Mouse (Mus musculus) adrenal gland, adult 2 months (tissue): ENCODE results near the gene Csrp1. TPM values are rescaled to one million over a fixed set of nuclear protein-coding genes. Genes with fewer than 3 reads are reported as not detected.
A peak's percentile ranks its signal among the peaks of the same experiment; 100 is the strongest.

ENCODE experiments used
- DNase-seq: peaks from one replicate; pipeline ENCODE4 v3.0.0; 2021
- polyA plus RNA-seq: library from polyadenylated mRNA; depleted of rRNA; stranded (reverse); fragments of >200 nt; gene quantifications from 2 replicates; pipeline ENCODE4 v1.2.3, GENCODE M21; 2012
- total RNA-seq, 2 experiments: library from RNA; stranded (reverse); gene quantifications; 2 replicates each; pipeline ENCODE4 v1.2.3; 2021

Gene Csrp1
- total and polyA plus RNA-seq, 3 experiments: 65.7 to 133 (median 68.0) TPM

DNA sequence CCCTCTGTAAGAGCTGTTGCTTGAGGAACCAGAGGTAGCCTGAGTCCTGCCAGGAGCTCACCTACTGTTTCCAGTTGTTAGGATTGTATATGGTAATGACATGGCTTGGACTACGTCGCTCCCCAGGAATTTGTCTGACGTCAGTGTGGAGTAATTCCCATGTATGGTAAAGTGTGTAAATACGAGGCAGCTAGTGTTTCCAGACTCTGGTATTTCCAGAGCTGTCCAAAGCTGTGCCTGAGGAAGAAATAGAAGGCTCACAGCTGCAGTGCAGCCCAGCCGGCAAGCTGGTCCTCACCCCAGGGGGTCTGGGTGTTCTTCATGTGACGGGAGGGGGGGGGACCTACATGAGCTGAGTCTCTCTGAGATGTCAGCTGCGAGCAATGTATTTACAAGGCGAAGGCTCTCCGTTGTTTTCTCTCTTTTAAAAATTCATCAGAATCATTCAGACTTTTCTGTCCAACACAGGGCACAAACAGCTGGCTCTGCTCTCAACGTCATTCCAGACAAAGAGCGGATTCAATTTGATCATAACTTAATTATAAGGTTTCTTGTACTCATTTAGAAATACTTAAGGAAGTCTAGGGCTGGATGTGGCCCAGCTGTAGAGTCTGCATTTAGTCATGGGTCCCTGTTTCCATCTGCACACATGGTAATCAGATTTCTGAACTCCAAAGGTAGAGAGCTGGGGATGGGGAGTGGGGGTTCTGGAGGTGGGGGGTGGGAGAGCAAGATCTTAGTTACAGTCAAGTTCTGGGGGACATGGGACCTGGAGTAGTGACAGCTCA, 12.2 kb downstream of the Csrp1 start:
- DNase-seq: no peak

DNA sequence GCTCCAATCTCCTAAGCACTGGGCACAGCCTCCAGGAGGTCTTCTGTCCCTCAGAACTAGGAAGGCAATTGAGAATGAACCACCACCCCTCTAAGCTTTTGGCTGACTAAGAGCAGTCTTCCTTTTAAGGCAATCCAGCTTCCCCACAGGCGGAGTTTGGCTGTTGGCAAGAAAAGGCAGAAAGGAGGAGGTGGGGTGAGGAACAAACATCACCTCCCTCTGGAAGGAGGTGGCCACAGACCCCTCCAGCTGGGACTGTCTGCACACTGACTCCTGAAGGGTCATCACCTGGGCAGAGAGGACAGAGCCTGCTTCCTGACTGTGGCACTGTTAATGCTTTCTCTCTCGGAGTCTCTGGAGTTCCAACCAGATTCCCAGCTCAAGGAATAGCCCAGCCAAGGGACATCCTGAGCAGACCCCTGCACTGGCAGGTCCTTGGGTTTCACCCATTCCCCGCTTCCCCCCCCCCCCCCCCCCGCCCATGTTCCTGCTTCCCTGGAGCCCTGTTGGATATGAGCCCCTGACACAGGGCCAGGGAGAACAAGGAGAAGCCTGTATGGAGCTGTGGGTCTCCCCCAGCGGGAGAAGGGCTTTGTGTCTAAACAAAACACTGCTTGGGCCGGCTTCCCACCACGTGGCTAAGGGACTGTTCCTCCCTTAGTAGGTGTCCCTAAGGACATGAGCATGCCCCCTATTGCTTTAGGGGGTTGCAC, 14.5 kb downstream of the Csrp1 start:
- DNase-seq: no peak

DNA sequence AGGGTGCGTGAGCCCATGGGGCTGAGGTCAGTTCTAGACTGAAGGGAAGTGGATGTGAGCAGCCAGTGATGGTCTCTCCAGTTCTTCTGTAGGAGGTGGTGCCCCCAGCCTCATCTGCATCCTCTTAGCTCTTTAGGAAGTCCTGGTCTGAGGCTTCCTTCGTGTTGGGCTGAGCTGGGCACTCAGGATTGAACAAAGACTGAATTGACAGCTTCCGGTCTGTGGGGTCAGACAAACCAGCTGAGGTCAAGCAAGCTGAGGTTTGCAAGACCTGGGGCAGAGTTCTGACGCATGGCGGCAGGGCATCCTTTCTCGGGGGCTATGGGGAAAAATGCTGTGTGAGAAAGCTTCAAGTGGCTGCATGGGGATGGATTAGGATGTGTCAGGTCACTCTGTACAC, 15.6 kb downstream of the Csrp1 start:
- no peak for DNase-seq

DNA sequence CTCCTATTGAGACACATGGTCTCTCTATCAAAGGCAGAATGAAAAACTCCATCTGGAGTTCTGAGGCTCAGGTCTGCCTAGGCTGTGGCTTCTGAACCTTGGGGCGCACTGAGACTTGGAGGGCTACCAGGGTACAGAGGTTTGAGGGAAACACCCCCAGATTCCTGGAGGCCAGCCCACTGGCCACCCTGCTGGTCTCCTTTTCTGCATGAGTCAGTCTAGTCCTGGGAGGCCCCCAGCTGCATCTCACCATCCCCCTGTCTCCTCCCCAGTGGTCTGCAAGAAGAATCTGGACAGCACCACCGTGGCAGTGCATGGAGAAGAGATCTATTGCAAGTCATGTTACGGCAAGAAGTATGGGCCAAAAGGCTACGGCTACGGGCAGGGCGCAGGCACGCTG, 25.1 kb downstream of the Csrp1 start:
- no peak for DNase-seq

DNA sequence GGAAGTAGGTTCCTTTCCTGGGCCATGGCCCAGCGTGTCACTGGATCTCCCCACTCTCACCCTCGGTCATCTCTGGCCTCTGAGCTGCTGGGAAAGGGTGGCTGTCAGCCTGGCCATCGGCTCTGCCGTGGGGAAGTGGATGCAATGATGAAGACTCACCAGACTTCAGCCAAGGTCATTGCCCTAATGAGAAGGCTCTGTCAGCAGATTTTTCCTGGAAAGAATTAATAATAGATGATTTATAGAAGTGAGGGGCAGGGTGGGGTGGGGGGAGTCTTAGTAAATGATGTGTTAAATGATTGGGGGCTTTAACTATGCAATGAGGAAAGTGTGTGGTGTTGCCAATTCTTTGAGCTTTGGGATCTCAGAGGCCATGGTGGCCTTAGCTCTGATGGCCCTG, 26.4 kb downstream of the Csrp1 start:
- DNase-seq: no peak

DNA sequence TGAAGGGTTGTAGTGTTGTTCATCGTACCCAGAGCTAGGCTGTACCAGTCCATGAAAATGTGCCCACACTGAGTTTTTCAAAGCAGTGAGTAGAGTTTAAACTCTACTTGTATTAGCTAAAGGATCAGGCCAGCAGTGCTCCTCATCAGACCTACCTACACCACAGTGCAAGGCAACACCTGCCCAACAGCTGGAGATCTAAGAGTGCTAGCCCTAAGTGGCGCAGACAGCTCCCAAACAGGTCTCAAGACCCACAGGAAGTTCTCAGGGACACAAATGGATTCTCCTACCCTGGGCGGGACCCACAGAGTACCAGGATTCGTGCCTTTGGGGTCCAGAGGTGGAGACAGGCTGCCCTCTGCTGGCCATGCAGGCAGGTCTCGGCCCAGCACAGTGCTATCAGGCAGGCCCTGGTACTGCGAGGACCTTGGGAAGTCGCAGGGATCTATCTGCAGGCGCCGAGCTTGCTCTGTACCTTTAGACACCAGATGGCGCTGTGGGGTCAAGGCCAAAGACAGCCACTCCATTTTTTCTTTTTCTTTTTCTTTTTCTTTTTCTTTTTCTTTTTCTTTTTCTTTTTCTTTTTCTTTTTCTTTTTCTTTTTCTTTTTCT, 33.0 kb downstream of the Csrp1 start:
- peak; percentile 92 for DNase-seq

DNA sequence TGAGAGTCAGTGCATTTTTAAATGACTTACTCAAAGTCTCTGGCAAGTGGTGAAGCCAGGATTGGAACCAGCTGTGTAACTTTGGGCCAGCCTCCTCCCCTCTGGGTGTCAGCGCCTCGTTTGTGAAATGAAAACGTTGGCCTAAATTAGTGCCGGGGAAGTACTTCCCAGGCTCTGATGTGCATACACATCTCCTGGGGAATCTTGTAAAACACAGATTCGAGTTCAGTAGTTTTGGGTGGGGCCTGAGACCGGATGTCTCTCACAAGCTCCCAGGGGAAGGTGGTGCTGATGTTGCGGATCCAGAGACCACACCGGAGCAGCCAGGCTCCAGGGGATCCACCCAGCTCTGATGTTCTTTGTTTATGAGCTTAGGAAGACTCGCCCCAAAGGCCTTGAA, 35.4 kb downstream of the Csrp1 start:
- DNase-seq: no peak

DNA sequence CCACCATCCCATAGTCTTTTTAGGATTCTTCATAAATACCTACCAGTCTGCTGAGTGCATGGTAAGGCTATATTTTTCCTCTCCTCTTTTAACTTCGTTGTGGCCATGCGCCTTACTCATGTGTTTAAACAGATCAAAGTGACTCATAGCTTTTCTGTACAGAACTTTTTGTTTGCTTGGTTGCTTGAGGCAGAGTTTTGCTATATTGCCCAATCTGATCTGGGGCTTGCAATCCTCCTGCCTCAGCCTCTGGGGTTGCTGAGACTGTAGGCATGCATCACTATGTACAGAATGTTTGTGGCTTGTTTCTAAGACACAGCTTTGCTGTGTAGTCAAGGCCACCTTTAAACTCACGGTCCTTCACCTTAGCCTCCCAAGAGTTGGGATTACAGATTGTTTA, 36.1 kb downstream of the Csrp1 start:
- DNase-seq: no peak

DNA sequence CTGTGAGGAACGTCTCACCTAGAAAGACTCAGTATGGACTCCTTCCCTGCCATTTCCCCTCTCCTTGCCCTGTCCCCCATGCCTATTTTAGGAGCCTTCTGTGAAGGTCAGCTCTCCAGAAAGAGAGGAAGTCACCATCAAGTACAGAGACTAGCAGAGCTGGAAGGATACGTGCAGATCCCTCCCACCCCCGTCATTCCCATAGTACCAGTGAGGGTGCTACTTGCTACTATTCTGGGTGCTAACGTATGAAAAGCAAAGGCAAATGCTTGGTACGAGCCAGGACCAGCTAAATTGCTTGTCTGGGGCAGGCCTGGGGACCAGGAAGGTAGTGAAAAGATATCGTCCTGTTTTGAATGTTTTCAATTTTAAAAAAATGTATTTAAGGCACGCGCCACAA, 37.4 kb downstream of the Csrp1 start:
- no peak for DNase-seq

DNA sequence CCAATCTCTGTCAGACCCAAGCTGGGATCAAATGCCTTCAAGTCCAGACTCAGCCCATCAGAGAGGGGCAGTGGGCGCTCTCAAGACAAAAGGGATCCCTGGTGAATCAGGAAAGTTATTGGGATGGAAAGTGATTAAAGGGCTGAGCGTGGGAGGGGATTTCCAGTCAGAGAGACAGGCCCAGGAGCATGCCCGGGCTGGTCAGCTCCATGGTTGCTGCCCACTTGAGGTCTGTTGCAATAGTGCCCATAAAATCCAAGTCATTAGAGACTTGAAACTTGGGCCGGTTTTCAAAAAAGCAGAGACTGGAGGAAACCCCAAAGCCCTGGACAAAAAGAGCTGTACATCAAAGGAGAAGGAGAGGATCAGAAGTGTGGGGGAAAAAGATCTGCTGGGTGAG, 39.8 kb downstream of the Csrp1 start:
- DNase-seq: no peak

DNA sequence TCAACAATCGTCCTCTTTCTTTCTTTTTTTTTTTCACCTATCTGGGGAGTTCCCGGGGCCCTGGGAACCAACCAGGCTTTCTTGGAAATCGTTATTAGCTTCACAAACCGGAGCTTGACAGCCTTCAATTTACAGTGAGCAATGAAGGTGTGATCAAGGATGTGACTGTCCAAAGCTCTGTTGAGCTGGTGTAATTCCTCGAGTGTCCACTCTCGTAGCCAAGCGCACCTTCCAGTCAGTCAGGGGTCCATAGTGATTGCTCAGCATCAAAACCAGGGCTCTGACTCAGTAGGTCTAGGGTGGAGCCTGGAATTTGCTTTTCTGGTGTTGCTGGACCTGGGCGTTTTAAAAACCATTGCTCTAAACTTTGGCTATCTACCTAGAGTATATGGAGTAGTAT, 40.4 kb downstream of the Csrp1 start:
- DNase-seq: no peak

DNA sequence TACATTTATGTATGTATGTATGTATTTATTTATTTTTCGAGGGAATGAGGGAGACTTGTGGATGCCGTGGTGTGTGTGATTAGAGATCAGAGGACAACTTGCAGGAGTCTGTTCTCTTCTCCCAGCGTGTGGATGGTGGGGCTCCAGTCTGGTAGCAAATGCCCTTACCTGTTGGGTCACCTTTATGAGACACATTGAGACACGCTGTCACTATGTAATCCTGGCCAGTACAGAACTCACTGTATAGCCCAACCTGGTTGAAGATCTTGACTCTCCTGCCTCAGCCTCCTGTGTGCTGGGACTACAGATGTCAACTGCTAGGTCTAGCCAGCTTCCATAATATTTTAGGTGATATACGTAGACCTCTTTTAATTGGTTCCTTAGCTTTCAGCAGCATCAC, 41.9 kb downstream of the Csrp1 start:
- DNase-seq: no peak

DNA sequence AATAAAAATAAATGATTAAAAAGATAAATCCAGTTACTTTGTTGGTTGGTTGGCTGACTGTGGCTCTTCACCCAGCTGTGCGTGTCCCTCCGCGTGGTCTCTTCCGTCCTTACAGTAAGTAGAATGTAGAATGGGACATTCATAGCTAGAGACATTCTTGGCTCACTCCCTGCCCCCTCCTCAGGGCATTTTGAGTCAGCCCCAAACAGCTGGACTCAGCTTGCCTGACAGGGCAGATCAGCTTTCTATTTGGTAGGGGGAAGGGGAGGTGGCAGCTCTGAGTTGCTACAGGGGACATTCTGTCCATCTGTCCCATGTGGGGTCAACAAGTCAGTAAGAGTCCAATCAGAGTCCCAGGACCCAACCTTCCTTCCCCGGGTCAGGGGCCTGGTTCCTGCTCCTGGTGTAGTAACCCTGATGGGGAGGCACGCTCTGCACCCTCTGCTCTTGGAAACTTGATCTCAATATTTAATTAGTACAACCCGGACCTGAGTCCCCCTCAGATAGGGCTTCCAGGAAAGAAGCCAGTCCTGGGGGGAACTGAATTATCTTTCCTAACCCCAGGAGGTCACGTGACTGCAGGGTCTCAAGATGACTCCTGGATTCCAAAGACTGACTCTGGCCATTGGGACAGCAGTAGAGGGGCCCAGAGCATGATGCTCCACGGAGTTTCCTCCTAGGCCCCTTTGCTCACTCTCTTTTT, 43.8 kb downstream of the Csrp1 start:
- DNase-seq: no peak

DNA sequence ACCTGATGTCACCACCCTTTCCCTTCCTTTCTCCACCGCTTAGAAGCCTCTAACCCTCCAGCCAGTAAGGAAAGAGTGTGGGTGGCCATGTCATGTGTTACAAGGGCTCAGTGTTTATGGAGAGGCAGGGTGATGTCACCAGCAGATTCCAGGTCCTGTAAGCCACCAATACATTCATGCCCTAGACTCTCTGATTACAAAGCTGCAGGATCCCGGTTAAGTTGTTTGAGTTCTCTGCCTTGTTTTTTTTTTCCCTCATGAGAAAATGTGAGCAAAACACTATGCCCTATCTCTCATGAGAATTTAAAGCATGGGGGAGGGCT, 44.3 kb downstream of the Csrp1 start:
- no peak for DNase-seq

DNA sequence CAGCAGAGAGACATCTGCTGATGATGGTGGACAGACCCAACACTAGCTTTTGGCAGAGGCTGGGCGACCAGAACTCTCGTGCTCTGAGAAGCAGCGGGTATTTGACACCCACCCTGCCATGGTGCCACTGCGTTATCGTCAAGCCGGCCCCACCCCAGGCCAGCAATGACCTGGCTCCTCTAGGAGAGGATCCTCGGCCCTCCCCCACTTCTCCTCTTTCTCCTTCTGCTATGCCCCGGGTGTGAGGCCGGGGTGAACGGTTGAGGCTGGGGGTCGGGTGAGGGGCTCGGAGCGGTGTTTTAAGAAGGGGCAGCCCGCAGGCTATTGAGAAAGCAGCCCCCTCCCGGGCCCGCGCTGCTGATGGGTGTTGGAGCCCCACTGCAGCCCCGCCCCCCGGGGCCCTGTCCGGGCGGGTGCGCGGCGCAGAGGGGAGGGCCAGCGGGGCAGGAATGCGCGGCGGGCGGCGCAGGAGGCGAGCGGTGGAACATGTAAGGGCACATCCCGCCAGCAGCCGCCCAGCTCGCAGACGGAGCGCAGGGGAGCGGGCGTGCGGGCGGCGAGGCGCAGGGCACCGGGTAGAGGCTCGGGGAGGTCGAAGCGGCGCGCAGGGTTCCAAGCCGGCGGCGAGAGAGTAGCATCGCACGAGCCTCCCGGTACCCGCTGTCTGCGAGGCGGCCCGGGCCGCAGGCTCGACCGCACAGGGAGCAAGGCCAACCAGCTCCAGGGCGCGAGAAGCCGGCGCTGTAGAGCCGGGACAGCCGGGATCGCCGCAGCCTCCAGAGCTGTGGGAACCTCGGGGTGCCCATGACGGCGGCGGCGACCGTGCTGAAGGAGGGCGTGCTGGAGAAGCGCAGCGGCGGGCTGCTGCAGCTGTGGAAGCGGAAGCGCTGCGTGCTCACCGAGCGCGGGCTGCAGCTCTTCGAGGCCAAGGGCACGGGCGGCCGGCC, 46.1 kb downstream of the Csrp1 start, which contains the start of gene Phlda3:
TSS of gene Phlda3 (plus strand) at position 475 of the 947 bp plus-strand sequence.
- peak; percentile 87 for DNase-seq

DNA sequence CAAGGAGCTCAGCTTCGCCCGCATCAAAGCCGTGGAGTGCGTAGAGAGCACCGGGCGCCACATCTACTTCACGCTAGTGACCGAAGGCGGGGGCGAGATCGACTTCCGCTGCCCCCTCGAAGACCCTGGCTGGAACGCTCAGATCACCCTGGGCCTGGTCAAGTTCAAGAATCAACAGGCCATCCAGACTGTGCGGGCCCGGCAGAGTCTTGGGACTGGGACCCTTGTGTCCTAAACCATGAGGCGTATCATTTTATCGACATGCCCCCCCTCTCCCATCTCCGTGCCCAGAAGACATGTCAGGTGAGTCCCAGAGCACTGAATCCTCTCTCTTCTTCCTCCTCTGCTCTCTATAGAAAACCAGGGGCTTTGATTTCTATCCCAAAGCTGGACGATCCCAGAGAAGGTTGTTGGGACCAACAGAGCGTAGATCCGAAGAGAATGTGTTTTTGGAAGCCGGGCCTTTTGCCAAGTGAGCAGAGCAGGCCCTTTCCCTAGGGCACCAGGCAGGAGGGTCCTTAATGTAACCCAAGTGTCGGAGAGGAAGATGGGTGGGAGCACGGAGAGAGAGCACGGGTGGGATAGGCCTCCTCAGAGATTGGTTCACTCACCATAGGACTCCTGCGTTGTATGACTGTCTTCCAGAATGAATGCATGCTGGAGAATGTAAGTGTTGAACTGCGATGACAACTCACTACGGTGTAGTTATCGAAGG, 46.9 kb downstream of the Csrp1 start:
- DNase-seq: peak; percentile 21

DNA sequence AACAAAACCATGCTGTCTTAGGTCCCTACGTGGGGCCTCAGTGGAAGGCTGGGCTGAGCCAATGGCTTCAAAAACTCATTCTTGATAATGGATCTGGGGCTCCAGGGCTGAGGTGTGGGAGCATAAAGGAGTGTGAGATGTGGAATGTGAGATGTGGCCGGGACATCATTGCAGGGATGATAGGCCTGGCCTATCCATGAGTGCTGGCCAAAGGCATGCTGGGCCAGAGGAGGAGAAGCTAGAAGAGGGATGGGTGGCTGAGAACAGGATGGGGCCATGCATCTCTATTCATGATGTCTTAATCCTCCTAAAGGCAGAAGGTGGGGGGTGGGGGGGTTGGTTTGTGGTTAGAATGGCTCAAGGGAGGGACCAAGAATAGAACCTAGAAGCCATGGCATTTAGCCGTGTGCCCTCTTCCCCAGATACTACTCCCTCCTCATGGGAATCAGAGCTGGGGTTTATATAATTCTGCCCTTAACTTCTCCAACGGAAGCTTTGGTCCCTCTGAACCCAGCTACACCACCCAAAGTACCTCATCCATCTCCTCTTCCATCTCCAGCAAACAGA, 47.5 kb downstream of the Csrp1 start:
- peak; percentile 21 for DNase-seq

DNA sequence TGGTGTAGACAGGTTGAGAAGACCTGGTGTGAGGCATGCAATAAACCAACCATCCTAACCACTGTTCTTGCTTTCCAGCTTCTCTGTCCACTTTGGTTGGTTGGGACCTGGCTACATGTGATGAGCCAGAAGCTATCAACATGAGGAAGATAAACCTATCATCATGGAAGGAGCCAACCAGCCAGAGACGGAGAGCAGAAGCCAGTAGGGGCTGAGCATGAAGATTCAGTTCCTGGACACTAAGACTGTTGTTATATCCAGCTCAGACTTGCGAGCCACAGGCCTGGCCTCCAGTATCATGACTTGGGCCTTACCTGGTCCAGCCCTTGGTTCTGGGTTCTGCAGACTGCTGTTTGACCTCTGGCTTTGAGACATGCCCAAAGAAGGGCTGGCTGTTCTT, 48.5 kb downstream of the Csrp1 start:
- DNase-seq: no peak

DNA sequence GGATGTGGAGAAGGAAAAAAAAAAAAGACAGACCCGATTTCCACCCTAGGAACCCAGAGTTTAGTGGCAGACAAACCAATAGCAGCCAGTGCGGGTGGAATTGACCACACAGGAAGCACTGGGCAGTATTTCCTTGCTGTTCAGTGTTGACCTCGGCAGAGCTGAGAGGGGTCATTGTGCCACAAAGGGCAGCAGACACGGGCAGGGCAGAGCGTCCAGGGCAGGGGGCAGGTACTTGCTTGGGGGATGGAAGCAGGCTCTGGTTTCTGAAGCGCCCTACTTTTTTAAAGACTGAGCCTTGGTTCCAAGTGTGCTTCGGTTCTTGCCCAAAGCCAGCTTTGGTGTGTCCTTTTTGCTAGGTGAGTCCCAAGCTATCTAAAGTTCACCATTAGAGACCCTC, 50.4 kb downstream of the Csrp1 start:
- DNase-seq: no peak

DNA sequence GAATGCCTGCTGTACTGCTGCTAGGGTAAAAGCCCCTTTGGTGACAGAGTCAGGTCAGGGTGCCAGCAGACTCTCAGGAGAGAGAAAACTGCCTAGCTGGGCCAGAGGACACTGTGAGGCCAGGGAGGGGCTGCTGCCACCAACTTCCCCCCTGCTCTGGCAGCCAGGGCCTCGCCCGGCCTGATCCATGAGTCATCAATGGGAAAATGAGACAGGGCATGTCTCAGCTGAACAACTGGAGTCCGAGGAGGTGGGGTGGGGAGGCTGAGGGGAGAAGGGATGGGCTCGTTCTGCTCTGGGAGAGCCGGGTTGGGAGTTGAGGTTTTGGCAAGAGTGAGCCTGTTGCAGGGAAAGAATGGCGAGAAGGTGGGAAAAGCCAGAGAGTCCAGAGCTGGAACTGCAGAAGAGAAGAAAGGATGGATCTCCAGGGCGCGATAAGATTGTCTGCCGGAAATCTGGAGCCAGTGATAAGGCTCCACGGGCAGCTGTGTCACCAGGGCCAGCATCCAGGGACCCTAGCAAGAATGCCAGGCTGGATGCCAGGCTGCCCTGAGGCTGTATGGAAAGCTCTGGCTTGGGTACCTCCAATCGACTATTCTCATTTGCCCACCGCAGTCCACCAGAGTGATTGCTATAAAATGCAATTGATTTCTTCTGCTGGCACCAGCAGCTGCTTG, 51.2 kb downstream of the Csrp1 start:
- DNase-seq: peak; percentile 78
